Mouse (Mus musculus): ENCODE measurements around the gene 1600012H06Rik.
"Not testable (repeated sequence)": the region's sequence is repeated elsewhere in the genome, so short reads cannot be mapped to it uniquely, and the experiment has no call there.

Gene 1600012H06Rik

GRCm38 (mm10) chr17:14943729-14944059, 710 bp downstream of the 1600012H06Rik start:
- DNase-seq (ENCODE audit: low spot score) = no peak

- no peak for DNase-seq (ENCODE audit: low spot score)
These were observed 1.6 kb downstream of the 1600012H06Rik start for GRCm38 (mm10) chr17:14944551-14944950.

GRCm38 (mm10) chr17:14949161-14949827, 6.3 kb downstream of the 1600012H06Rik start:
- DNase-seq (ENCODE audit: low spot score) = no peak

- no peak for DNase-seq (ENCODE audit: low spot score)
These were observed 10.5 kb downstream of the 1600012H06Rik start for GRCm38 (mm10) chr17:14953452-14953851.

GRCm38 (mm10) chr17:14958686-14959327, 15.8 kb downstream of the 1600012H06Rik start:
- peak; percentile 12 for DNase-seq (ENCODE audit: low spot score)

GRCm38 (mm10) chr17:14959979-14960378, 17.0 kb downstream of the 1600012H06Rik start:
- DNase-seq (ENCODE audit: low spot score) = no peak

- DNase-seq (ENCODE audit: low spot score) = peak; percentile 7
These were observed 17.5 kb downstream of the 1600012H06Rik start for GRCm38 (mm10) chr17:14960520-14960919.

GRCm38 (mm10) chr17:14960951-14961556, 18.1 kb downstream of the 1600012H06Rik start, which contains the start of gene Phf10:
Gene Phf10 (minus strand): TSS chr17:14961273.
- DNase-seq (ENCODE audit: low spot score) = peak; percentile 25

GRCm38 (mm10) chr17:14961557-14962154, 18.7 kb downstream of the 1600012H06Rik start:
- DNase-seq (ENCODE audit: low spot score) = not testable (repeated sequence)

GRCm38 (mm10) chr17:14968373-14968913, 25.5 kb downstream of the 1600012H06Rik start:
- DNase-seq (ENCODE audit: low spot score) = not testable (repeated sequence)

- DNase-seq (ENCODE audit: low spot score) = not testable (repeated sequence)
These were observed 34.9 kb downstream of the 1600012H06Rik start for GRCm38 (mm10) chr17:14977718-14978361.

GRCm38 (mm10) chr17:14978362-14979038, 35.5 kb downstream of the 1600012H06Rik start, which contains the start of the genes 9030025P20Rik and Gm3417:
Gene 9030025P20Rik (plus strand): TSS chr17:14978468.
Gene Gm3417 (minus strand): TSS chr17:14978790.
- DNase-seq (ENCODE audit: low spot score) = not testable (repeated sequence)

GRCm38 (mm10) chr17:14990116-14990702, 47.2 kb downstream of the 1600012H06Rik start:
- not testable (repeated sequence) for DNase-seq (ENCODE audit: low spot score)

- DNase-seq (ENCODE audit: low spot score) = not testable (repeated sequence)
These were observed 49.6 kb downstream of the 1600012H06Rik start for GRCm38 (mm10) chr17:14992522-14993138.

- DNase-seq (ENCODE audit: low spot score) = not testable (repeated sequence)
These were observed 50.3 kb downstream of the 1600012H06Rik start for GRCm38 (mm10) chr17:14993139-14993832.

GRCm38 (mm10) chr17:14994140-14994539, 51.2 kb downstream of the 1600012H06Rik start:
- not testable (repeated sequence) for DNase-seq (ENCODE audit: low spot score)

- DNase-seq (ENCODE audit: low spot score) = not testable (repeated sequence)
These were observed 57.1 kb downstream of the 1600012H06Rik start for GRCm38 (mm10) chr17:15000047-15000446.

GRCm38 (mm10) chr17:15009088-15009487, 66.1 kb downstream of the 1600012H06Rik start:
- DNase-seq (ENCODE audit: low spot score) = not testable (repeated sequence)
